Mouse (Mus musculus) stomach, postnatal 0 days (tissue): ENCODE measurements at regions not wholly inside any gene's neighbourhood (a gene's known extent, or its start where the extent isn't known, plus 50 kb on each side); places are given as distances from the start of the nearest gene placed in this dataset.

Experiments
- ATAC-seq: fragments of 200-750 bp; cut with Nextera tagmentation; 2 replicates; pipeline ENCODE4 v1.8.0; 2017; ENCODE audit not compliant: low FRiP score, low TSS enrichment
- DNase-seq: peaks from one replicate; pipeline ENCODE4 v3.0.0-alpha.2; 2016; ENCODE audit warnings: low spot score
- H3K27ac ChIP-seq: fragments of 300-500 bp; sonication (generic); replicated peaks from 2 replicates; pipeline ENCODE4 v1.5.1; 2014; ENCODE audit warnings: mild to moderate bottlenecking, control low read depth
- H3K27me3 ChIP-seq: fragments of 300-500 bp; sonication (generic); 2 replicates; pipeline ENCODE4 v1.6.1; 2014; ENCODE audit warnings: low read length; ENCODE audit not compliant: control insufficient read depth, insufficient read depth
- H3K36me3 ChIP-seq: fragments of 300-500 bp; sonication (generic); 2 replicates; pipeline ENCODE4 v1.6.1; 2014; ENCODE audit warnings: low read length, mixed read lengths; ENCODE audit not compliant: control insufficient read depth, insufficient read depth
- H3K4me1 ChIP-seq: fragments of 300-500 bp; sonication (generic); replicated peaks from 2 replicates; pipeline ENCODE4 v1.6.1; 2014; ENCODE audit warnings: antibody characterized with exemption; ENCODE audit not compliant: control insufficient read depth, insufficient read depth
- H3K4me2 ChIP-seq: fragments of 300-500 bp; sonication (generic); replicated peaks from 2 replicates; pipeline ENCODE4 v1.6.1; 2014; ENCODE audit warnings: low read depth, mild to moderate bottlenecking, control low read depth, moderate library complexity
- H3K4me3 ChIP-seq: fragments of 300-500 bp; sonication (generic); 2 replicates; pipeline ENCODE4 v1.5.1; 2014; ENCODE audit warnings: low read depth, low read length, control low read depth
- H3K9ac ChIP-seq: fragments of 300-500 bp; sonication (generic); 2 replicates; pipeline ENCODE4 v1.6.1; 2014; ENCODE audit warnings: mild to moderate bottlenecking, low read length, control low read depth, mixed read lengths
- H3K9me3 ChIP-seq: fragments of 300-500 bp; sonication (generic); 2 replicates; pipeline ENCODE4 v1.6.1; 2016; ENCODE audit warnings: low read length; ENCODE audit not compliant: control insufficient read depth
- CTCF ChIP-seq: IDR thresholded peaks from 2 replicates; pipeline ENCODE4 v1.5.1; 2016; ENCODE audit warnings: antibody characterized with exemption, low read depth, mild to moderate bottlenecking, moderate library complexity
- EP300 ChIP-seq: optimal IDR thresholded peaks from 2 replicates; pipeline ENCODE3; 2016; ENCODE audit warnings: antibody characterized with exemption
- WGBS: fragments of 180-500 bp; shearing (Covaris S2); extraction: QIAGEN DNeasy Blood & Tissue Kit; methylation state at CpG from one replicate; pipeline ENCODE4 v1.1.7; 2014; 5-methylcytosine and 5-hydroxymethylcytosine counted together

GRCm38 (mm10) chr9:69687349-69688123 is 73.2 kb downstream of the Foxb1 start:
- H3K4me2 ChIP-seq: no peak overlapping the region
- H3K27ac ChIP-seq: no peak overlapping the region
- no peaks in the 10 kb centered on the region for H3K4me1 ChIP-seq
- WGBS: 32% methylated on average over 12 of the region's 12 CpGs
- no peak overlapping the region for H3K9ac ChIP-seq
- no peaks in the 10 kb centered on the region for H3K36me3 ChIP-seq
- no peaks in the 10 kb centered on the region for H3K27me3 ChIP-seq
- ATAC-seq (no peak), DNase-seq (no peak)
- H3K4me3 ChIP-seq: no peak overlapping the region
- TF ChIP-seq EP300 (no peak), CTCF (no peak)
- no peaks in the 10 kb centered on the region for H3K9me3 ChIP-seq

GRCm38 (mm10) chr9:69686766-69687165 is 74.0 kb downstream of the Foxb1 start:
- Histone ChIP-seq H3K27me3 (no peaks in the 10 kb centered on the region), H3K4me2 (no peak overlapping the region), H3K9ac (no peak overlapping the region), H3K27ac (no peak overlapping the region), H3K4me1 (no peaks in the 10 kb centered on the region), H3K4me3 (no peak overlapping the region), H3K9me3 (no peaks in the 10 kb centered on the region), H3K36me3 (no peaks in the 10 kb centered on the region)
- 77% methylated on average over 4 of the region's 4 CpGs for WGBS
- ATAC-seq (no peak), DNase-seq (no peak)
- TF ChIP-seq CTCF: no peak
- TF ChIP-seq EP300: no peak

GRCm38 (mm10) chr9:69685630-69686029 is 75.1 kb downstream of the Foxb1 start:
- no peak for TF ChIP-seq CTCF
- TF ChIP-seq EP300: no peak
- H3K9ac ChIP-seq: no peak overlapping the region
- no peak overlapping the region for H3K4me3 ChIP-seq
- no peaks in the 10 kb centered on the region for H3K27me3 ChIP-seq
- DNase-seq (no peak), ATAC-seq (no peak)
- 67% methylated on average over 4 of the region's 4 CpGs for WGBS
- H3K9me3 ChIP-seq: no peaks in the 10 kb centered on the region
- no peak overlapping the region for H3K4me2 ChIP-seq
- H3K27ac ChIP-seq: no peak overlapping the region
- no peaks in the 10 kb centered on the region for H3K36me3 ChIP-seq
- no peaks in the 10 kb centered on the region for H3K4me1 ChIP-seq

- Histone ChIP-seq H3K4me1 (no peaks in the 10 kb centered on the region), H3K9ac (no peak overlapping the region), H3K4me3 (no peak overlapping the region), H3K36me3 (no peaks in the 10 kb centered on the region), H3K27ac (no peak overlapping the region), H3K27me3 (no peaks in the 10 kb centered on the region), H3K4me2 (no peak overlapping the region), H3K9me3 (no peaks in the 10 kb centered on the region)
- WGBS: 25% methylated on average over 9 of the region's 9 CpGs
- peak; percentile 66 for ATAC-seq
- DNase-seq: no peak
- no peak for TF ChIP-seq EP300
- TF ChIP-seq CTCF: no peak
Observed at GRCm38 (mm10) chr9:69681372-69682213, 79.1 kb downstream of the Foxb1 start.

- no peaks in the 10 kb centered on the region for H3K9me3 ChIP-seq
- no peak overlapping the region for H3K4me2 ChIP-seq
- H3K36me3 ChIP-seq: no peaks in the 10 kb centered on the region
- no peak for TF ChIP-seq CTCF
- no peak for TF ChIP-seq EP300
- no peaks in the 10 kb centered on the region for H3K27me3 ChIP-seq
- ATAC-seq: 0 out of 2 replicates have a peak, but pooled peaks have one; percentile 38
- H3K4me1 ChIP-seq: no peaks in the 10 kb centered on the region
- no peak overlapping the region for H3K27ac ChIP-seq
- 26% methylated on average over 1 of the region's 1 CpGs for WGBS
- H3K9ac ChIP-seq: no peak overlapping the region
- no peak for DNase-seq
- H3K4me3 ChIP-seq: no peak overlapping the region
Observed at GRCm38 (mm10) chr9:69678634-69679033, 82.1 kb downstream of the Foxb1 start.

- Histone ChIP-seq H3K4me3 (no peak overlapping the region), H3K36me3 (no peaks in the 10 kb centered on the region), H3K27ac (no peak overlapping the region), H3K27me3 (peaks cover 6% of the 10 kb centered on the region; the same call in 1 of the 2 replicates), H3K4me1 (no peaks in the 10 kb centered on the region), H3K9me3 (no peaks in the 10 kb centered on the region), H3K9ac (no peak overlapping the region), H3K4me2 (no peak overlapping the region)
- WGBS: 78% methylated on average over 10 of the region's 10 CpGs
- DNase-seq: no peak
- no peak for TF ChIP-seq EP300
- TF ChIP-seq CTCF: no peak
- ATAC-seq: no peak
Observed at GRCm38 (mm10) chr9:69673463-69674105, 87.2 kb downstream of the Foxb1 start.
